Mouse (Mus musculus) CH12.LX (cell line): Measurements from ENCODE around the gene Arhgef19. TPM values are rescaled to one million over a fixed set of nuclear protein-coding genes. Genes with fewer than 3 reads are reported as not detected.
A peak's percentile ranks its signal among the peaks of the same experiment; 100 is the strongest.

Experiments
- DNase-seq: peaks from one replicate; pipeline ENCODE4 v3.0.0-alpha.2; 2013; ENCODE audit errors: extremely low read depth
- H3K27ac ChIP-seq: 2 replicates; pipeline ENCODE4 v1.5.1; 2012; ENCODE audit warnings: low read depth, mild to moderate bottlenecking, control low read depth, moderate library complexity; ENCODE audit not compliant: insufficient read depth
- H3K27me3 ChIP-seq: replicated peaks from 2 replicates; pipeline ENCODE3; 2012; ENCODE audit warnings: inconsistent platforms
- H3K36me3 ChIP-seq, 2 experiments: replicated peaks in 1 of 2; 2 replicates each; pipeline versions ENCODE3 to v1.6.1; 2012; ENCODE audit warnings: inconsistent platforms in 1 of 2, low read length in 1 of 2, mild to moderate bottlenecking in 1 of 2, mixed read lengths in 1 of 2, moderate library complexity in 1 of 2; ENCODE audit not compliant: control insufficient read depth in 1 of 2, insufficient read depth in 1 of 2
- H3K4me1 ChIP-seq, 2 experiments: 2 replicates each; pipeline ENCODE4 v1.6.1; 2012; ENCODE audit warnings: inconsistent platforms in 1 of 2, moderate library complexity in 1 of 2; ENCODE audit not compliant: insufficient read depth in 2 of 2, control insufficient read depth in 1 of 2
- H3K4me2 ChIP-seq: 2 replicates; pipeline ENCODE4 v1.6.1; 2012; ENCODE audit warnings: low read depth, mild to moderate bottlenecking, control low read depth; ENCODE audit not compliant: poor library complexity, insufficient read depth, severe bottlenecking
- H3K4me3 ChIP-seq, 3 experiments: fragments of 150-350 bp in 1 of 3; sonication (generic) in 1 of 3; replicated peaks in 1 of 3; 2 replicates each; pipeline versions ENCODE3 to v1.5.1; 2011 to 2012; ENCODE audit warnings: low read depth in 2 of 3, low read length in 2 of 3, mild to moderate bottlenecking in 2 of 3, moderate library complexity in 2 of 3, control low read depth in 1 of 3, improper control_type of control experiment in 1 of 3, inconsistent platforms in 1 of 3, mixed read lengths in 1 of 3; ENCODE audit not compliant: poor library complexity in 1 of 3
- H3K79me2 ChIP-seq: replicated peaks from 2 replicates; pipeline ENCODE4 v1.6.1; 2012; ENCODE audit warnings: mild to moderate bottlenecking, moderate library complexity; ENCODE audit not compliant: control insufficient read depth, poor library complexity, insufficient read depth, severe bottlenecking; ENCODE audit errors: extremely low read depth
- H3K9ac ChIP-seq: 2 replicates; pipeline ENCODE4 v1.6.1; 2012; ENCODE audit warnings: low read depth, mild to moderate bottlenecking, control low read depth, moderate library complexity; ENCODE audit not compliant: insufficient read depth
- H3K9me3 ChIP-seq: replicated peaks from 2 replicates; pipeline ENCODE3; 2012; ENCODE audit warnings: low read length, inconsistent platforms, mixed read lengths
- BHLHE40 ChIP-seq: IDR thresholded peaks from 2 replicates; pipeline ENCODE4 v1.6.1; 2011; ENCODE audit warnings: mild to moderate bottlenecking, low read depth, low read length, improper control_type of control experiment
- CTCF ChIP-seq, 2 experiments: IDR thresholded peaks in 1 of 2; conservative IDR thresholded peaks in 1 of 2; 2 replicates each; pipeline ENCODE4 v1.5.1; 2011 to 2012; ENCODE audit warnings: low read depth in 2 of 2, low read length in 2 of 2, improper control_type of control experiment in 1 of 2, inconsistent platforms in 1 of 2, mild to moderate bottlenecking in 1 of 2, moderate library complexity in 1 of 2
- E2F4 ChIP-seq: IDR thresholded peaks from 2 replicates; pipeline ENCODE4 v1.6.1; 2011; ENCODE audit warnings: low read depth, low read length, improper control_type of control experiment; ENCODE audit not compliant: insufficient replicate concordance
- EP300 ChIP-seq: IDR thresholded peaks from 2 replicates; pipeline ENCODE4 v1.6.1; 2011; ENCODE audit warnings: low read length, improper control_type of control experiment
- ETS1 ChIP-seq: conservative IDR thresholded peaks from 2 replicates; pipeline ENCODE4 v1.6.1; 2012; ENCODE audit warnings: low read depth, mild to moderate bottlenecking, inconsistent platforms, low read length, improper control_type of control experiment, moderate library complexity
- IRF4 ChIP-seq: IDR thresholded peaks from 2 replicates; pipeline ENCODE4 v1.6.1; 2014; ENCODE audit warnings: low read depth, mild to moderate bottlenecking, inconsistent platforms, low read length, improper control_type of control experiment
- KAT2A ChIP-seq: IDR thresholded peaks from 2 replicates; pipeline ENCODE4 v1.6.1; 2012; ENCODE audit warnings: low read length, improper control_type of control experiment, inconsistent platforms; ENCODE audit not compliant: insufficient replicate concordance
- MAFK ChIP-seq: IDR thresholded peaks from 2 replicates; pipeline ENCODE4 v1.6.1; 2011; ENCODE audit warnings: low read length, improper control_type of control experiment; ENCODE audit not compliant: insufficient replicate concordance
- MAX ChIP-seq: IDR thresholded peaks from 2 replicates; pipeline ENCODE4 v1.6.1; 2011; ENCODE audit warnings: low read length, improper control_type of control experiment
- MAZ ChIP-seq: IDR thresholded peaks from 2 replicates; pipeline ENCODE4 v1.6.1; 2012; ENCODE audit warnings: low read depth, mild to moderate bottlenecking, inconsistent platforms, low read length, improper control_type of control experiment, moderate library complexity
- MXI1 ChIP-seq: IDR thresholded peaks from 2 replicates; pipeline ENCODE4 v1.6.1; 2011; ENCODE audit warnings: mild to moderate bottlenecking, low read depth, low read length, improper control_type of control experiment
- NELFE ChIP-seq: IDR thresholded peaks from 2 replicates; pipeline ENCODE4 v1.6.1; 2011; ENCODE audit warnings: low read depth, low read length, improper control_type of control experiment
- RCOR1 ChIP-seq: conservative IDR thresholded peaks from 2 replicates; pipeline ENCODE4 v1.6.1; 2012; ENCODE audit warnings: low read depth, mild to moderate bottlenecking, inconsistent platforms, low read length, improper control_type of control experiment
- SIN3A ChIP-seq: IDR thresholded peaks from 2 replicates; pipeline ENCODE4 v1.6.1; 2012; ENCODE audit warnings: low read length, improper control_type of control experiment, inconsistent platforms
- SMC3 ChIP-seq: IDR thresholded peaks from 2 replicates; pipeline ENCODE4 v1.6.1; 2011; ENCODE audit warnings: low read depth, low read length, improper control_type of control experiment
- TCF12 ChIP-seq: IDR thresholded peaks from 2 replicates; pipeline ENCODE4 v1.6.1; 2014; ENCODE audit warnings: low read depth, mild to moderate bottlenecking, inconsistent platforms, low read length, improper control_type of control experiment
- UBTF ChIP-seq: IDR thresholded peaks from 2 replicates; pipeline ENCODE4 v1.6.1; 2012; ENCODE audit warnings: low read depth, mild to moderate bottlenecking, inconsistent platforms, low read length, improper control_type of control experiment, moderate library complexity
- ZC3H11A ChIP-seq: IDR thresholded peaks from 2 replicates; pipeline ENCODE4 v1.6.1; 2012; ENCODE audit warnings: low read depth, mild to moderate bottlenecking, inconsistent platforms, low read length, improper control_type of control experiment
- dilution Hi-C: fragments of 300-500 bp; cut with MboI; formaldehyde crosslinking; loops from 2 replicates; pipeline ENCODE4 v1.14.3; 2020; ENCODE audit warnings: low sequenced_read_pairs; ENCODE audit not compliant: extremely low pct_unique_long_range_greater_than_20kb, extremely low pct_ligation_motif_present
- in situ Hi-C: fragments of 300-500 bp; cut with MboI; formaldehyde crosslinking; loops from 3 replicates; pipeline ENCODE4 v1.14.3; 2019; ENCODE audit warnings: low sequenced_read_pairs, low pct_ligation_motif_present, low pct_unique_long_range_greater_than_20kb, mixed read lengths
- polyA plus RNA-seq: library from polyadenylated mRNA; unstranded; fragments of >175 nt; gene quantifications from 2 replicates; pipeline ENCODE4 v1.2.1, GENCODE M21; 2012; ENCODE audit warnings: low read depth; ENCODE audit not compliant: insufficient read length
- total RNA-seq, 2 experiments: library from RNA; depleted of rRNA; stranded (reverse); fragments of 300-350 nt in 1 of 2; fragments of >200 nt in 1 of 2; gene quantifications; 2 replicates each; pipeline ENCODE4 v1.2.3; 2012 to 2014

Arhgef19 gene
- total and polyA plus RNA-seq, 3 experiments, result 0.19 to 0.21 TPM; not detected in 1

DNA sequence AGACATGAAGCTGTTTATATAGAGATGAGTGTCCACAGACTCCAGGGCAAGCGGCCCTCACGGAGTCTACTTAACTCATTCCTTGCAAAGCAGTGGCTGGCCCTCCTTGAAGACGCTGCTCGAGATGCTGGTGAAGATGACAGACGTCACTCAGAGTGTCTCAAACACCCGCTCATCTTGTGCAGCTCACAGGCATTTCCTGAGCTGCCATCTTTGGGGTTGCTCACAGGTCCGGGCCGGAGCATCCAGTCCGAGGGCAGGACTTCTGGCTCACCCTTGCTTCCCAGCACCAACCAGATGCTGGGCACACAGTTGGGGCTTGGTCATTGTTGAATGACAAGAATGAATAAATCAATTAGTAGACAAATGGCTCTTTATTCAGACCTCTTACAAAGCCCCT lies 26.4 kb upstream of the Arhgef19 start:
- peaks cover 5 to 28% of the 10 kb centered on the region in 2 experiments; a peak in 3 of 4 replicates for H3K4me1 ChIP-seq
- TF ChIP-seq MAZ (no peak), MAX (no peak), RCOR1 (no peak), KAT2A (no peak), IRF4 (no peak), SMC3 (no peak), UBTF (no peak), NELFE (no peak), SIN3A (no peak), MXI1 (no peak), BHLHE40 (no peak), ZC3H11A (no peak), EP300 (no peak), TCF12 (no peak), CTCF (conservative IDR thresholded peaks at IDR 0.05 in 1 of 2, IDR thresholded peaks at IDR 0.05 in 1 of 2; ENCODE audit: low read depth in 2 of 2, low read length in 2 of 2) (no peak)
- TF ChIP-seq, all 38 proteins: peak for 0
- H3K9ac ChIP-seq, result no peak overlapping the region
- H3K27ac ChIP-seq, result no peak overlapping the region
- dilution Hi-C loops (no loop called here), in situ Hi-C loops (loop anchor here (10.0 kb wide), 1 partner anchor 68 kb away; the partner anchor contains the start of gene Fbxo42)
- H3K79me2 ChIP-seq, result no peaks in the 10 kb centered on the region
- DNase-seq, result no peak
- H3K4me3 ChIP-seq, result no peak overlapping the region
- no peaks in the 10 kb centered on the region for H3K27me3 ChIP-seq
- H3K9me3 ChIP-seq, result no peaks in the 10 kb centered on the region
- H3K4me2 ChIP-seq, result no peak overlapping the region
- peaks cover 3 to 11% of the 10 kb centered on the region in 2 experiments for H3K36me3 ChIP-seq

DNA sequence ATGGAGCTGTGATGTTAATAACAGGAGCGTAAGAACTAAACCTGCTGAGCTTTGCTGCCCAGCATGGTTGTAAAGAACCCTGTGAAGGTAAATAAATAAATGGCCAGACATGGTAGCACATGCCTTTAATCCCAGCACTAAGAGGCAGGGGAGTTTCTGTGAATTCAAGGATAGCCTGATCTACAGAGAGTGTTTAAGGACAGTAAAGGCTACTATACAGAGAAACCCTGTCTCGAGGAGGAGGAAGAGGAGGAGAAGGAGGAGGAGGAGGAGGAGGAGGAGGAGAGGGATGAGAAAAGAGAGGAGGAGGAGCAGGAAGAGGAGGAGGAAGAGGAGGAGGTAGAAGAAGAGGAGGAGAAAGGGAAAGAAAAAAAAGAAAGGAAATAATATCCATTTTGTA lies 26.0 kb upstream of the Arhgef19 start:
- H3K9ac ChIP-seq, result peak overlapping the region; percentile 45; the same call in 1 of the 2 replicates

More for the DNA sequence above, 26.0 kb upstream of the Arhgef19 start:
- TF ChIP-seq E2F4 (no peak), ETS1 (no peak), MAFK (no peak)
- TF ChIP-seq, all 38 proteins: peak for 0
- no peak for DNase-seq
- Histone ChIP-seq H3K79me2 (no peaks in the 10 kb centered on the region), H3K27ac (no peak overlapping the region), H3K4me1 (peaks cover 5 to 28% of the 10 kb centered on the region in 2 experiments; a peak in 3 of 4 replicates), H3K4me3 (peak overlapping the region in 2 of 3 experiments; percentile 59 to 61), H3K4me2 (peak overlapping the region; percentile 59), H3K27me3 (no peaks in the 10 kb centered on the region), H3K9me3 (no peaks in the 10 kb centered on the region), H3K36me3 (peaks cover 3 to 16% of the 10 kb centered on the region in 2 experiments)
- in situ Hi-C loops, result loop anchor here (10.0 kb wide), 1 partner anchor 69 kb away; the partner anchor contains the start of gene Fbxo42
- dilution Hi-C loops, result no loop called here
